Mouse (Mus musculus) urinary bladder, postnatal 14 days (tissue): ENCODE measurements around the gene Rars2.
A peak's percentile ranks its signal among the peaks of the same experiment; 100 is the strongest.

Source experiments
- DNase-seq: peaks from one replicate; pipeline ENCODE4 v3.0.0; 2021; ENCODE audit warnings: low spot score

Gene Rars2

GRCm38 (mm10) chr4:34644779-34645178, 30.0 kb downstream of the Rars2 start:
- no peak for DNase-seq

DNA sequence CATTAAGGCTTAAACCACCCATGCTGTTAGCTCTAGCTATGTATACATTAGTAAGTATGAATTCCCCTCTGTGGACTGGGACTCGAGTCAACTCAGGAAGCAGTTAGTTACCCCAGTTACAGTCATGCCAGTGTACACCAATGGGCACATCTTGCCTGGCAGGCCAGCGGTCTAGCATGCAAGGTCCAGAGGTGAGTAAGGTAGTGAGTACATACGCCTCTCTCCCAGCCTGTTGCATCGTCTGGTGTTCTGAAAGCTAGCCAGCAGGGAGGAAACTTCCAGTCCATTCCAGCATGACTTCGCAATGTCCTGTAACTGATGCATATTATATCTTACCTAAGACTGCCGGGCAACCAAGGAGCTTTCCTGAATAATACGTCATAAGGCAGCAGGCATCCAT, 38.4 kb downstream of the Rars2 start:
- no peak for DNase-seq

GRCm38 (mm10) chr4:34656101-34656500, 41.3 kb downstream of the Rars2 start:
- no peak for DNase-seq

DNA sequence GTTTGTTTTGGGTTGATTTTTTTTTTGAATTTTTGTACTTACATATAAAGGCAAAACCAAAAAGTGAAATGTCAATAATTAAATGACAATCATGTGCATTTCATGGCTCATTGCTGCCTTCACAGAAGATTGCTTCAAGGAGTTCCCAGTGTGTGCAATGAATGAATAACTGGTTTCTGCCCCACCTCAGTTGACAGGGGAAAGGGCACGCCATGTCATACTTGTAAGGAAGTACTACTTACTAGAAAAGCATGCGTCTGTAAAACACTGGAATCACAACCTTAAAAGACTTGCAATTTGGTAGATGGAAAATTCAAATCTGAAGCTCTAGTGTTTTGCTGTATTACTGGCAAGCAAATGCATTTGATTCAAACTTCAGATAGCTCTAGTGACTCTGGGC, 44.3 kb downstream of the Rars2 start:
- DNase-seq = no peak

DNA sequence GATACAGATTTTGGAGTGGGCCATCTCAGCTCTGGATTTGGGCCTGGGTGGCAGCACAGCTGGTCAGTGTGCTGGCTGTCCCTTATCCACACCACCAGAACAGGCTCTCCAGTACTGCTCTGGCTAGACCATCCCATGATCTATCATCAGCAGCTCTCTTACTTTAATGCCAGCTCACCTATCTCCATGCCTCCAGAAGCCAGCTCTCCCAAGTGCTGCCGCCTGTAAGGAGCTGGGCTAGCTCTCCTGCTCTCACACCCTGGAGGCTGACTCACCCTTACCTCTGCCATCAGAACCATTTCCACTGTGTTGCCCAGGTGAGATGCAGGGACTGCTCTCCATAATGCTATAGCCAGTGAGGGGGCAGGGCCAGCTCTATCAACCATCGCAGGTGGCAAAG, 46.8 kb downstream of the Rars2 start:
- no peak for DNase-seq

GRCm38 (mm10) chr4:34661927-34662326, 47.2 kb downstream of the Rars2 start:
- no peak for DNase-seq

- DNase-seq = no peak
Measured at GRCm38 (mm10) chr4:34667923-34668322, 53.2 kb downstream of the Rars2 start.

DNA sequence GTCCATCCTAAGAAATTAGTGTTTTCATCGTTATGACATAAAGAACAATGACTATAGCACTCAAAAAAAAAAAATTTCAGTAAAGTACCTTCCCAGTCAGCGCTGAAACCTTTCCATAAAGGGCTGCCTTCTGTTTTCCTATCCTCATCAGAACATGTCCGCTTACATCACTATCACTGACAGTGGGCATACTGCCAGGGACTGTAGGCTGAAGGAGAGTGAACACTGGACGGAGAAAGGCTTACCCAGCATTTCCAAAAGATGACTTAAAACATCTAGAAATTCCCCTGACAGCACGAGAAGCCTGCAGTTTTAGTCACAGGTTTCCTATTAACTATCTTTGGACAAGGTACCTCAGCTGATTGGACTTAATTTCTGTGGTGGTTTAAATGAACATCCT, 59.0 kb downstream of the Rars2 start:
- DNase-seq = no peak

- no peak for DNase-seq
Measured at GRCm38 (mm10) chr4:34680530-34680929, 65.8 kb downstream of the Rars2 start.

- DNase-seq = peak; percentile 93
Measured at GRCm38 (mm10) chr4:34686874-34687567, 72.3 kb downstream of the Rars2 start, which contains the start of gene Slc35a1. Gene Slc35a1, minus strand, starts transcription at chr4:34687438.

DNA sequence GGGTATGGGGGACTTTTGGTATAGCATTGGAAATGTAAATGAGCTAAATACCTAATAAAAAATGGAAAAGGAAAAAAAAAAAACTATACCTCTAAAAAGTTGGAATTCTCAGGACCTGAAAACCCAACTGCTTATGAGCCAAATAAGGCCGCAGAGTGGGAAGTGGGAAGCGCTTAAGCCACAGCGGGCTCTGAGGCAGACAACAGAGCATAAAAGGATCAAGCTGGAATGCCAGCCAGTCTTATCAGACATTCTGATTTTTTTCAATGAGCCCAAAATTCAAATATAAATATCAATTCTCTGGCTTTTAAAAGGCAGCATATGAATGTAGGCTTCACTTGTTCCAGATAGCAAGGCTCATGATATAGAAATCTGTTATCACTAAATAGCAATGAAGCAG, 73.3 kb downstream of the Rars2 start:
- DNase-seq = no peak

DNA sequence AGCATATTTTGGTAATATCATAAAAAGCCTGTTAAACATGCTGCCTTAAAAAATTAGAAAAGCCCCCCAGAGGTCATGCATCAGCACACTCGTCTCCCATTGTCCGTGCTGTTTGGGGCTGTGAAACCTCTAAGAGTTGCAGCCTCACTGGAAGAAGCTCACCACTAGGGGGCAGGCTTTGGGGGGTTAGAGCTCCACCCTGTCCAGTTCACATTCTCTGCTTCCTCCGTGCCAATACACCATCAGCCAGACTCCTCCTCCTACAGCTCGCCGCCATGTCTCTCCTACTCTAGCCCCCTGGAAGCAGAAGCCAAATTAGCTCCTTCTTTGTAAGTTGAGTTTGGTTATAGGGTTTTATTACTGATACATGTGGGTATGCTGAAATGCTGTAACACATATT, 86.8 kb downstream of the Rars2 start:
- peak; percentile 61 for DNase-seq

- no peak for DNase-seq
Measured at GRCm38 (mm10) chr4:34702231-34702630, 87.5 kb downstream of the Rars2 start.

DNA sequence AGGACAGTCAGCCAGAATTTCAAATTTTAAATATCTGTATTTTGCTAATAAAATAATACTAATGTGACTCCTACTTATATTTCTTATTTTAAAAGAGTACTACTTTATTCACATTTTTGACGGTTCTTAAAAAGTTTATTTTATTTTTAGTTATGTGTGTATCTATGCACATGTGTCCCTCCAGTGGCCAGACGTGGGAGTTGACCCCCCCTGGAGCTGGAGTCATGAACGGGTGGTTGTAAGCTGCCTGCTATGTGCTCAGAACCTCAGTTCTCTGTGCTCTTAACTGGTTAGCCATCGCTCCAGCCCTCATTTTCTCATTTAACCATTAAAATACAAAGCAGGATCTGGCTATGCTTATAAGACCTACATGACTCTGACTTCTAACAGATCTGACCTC, 88.3 kb downstream of the Rars2 start:
- no peak for DNase-seq

DNA sequence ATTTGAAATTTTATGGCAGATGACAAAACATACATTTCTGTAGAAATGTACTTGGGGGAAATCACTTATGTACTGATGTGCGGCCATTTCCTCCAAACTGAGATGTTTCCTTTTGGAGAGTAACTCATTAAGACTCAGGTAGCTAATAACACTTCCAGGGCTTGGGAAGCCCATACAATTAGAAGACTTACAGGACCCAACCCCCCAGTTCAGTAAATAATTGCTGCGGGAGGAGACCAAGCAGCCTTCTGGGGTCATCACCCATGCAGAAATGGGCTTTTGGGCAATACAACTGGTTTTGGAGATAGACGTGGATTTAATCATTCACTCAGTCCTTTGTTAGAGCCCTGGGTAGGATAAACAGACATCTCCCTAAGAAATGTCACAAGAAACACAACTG, 92.5 kb downstream of the Rars2 start:
- DNase-seq = no peak

DNA sequence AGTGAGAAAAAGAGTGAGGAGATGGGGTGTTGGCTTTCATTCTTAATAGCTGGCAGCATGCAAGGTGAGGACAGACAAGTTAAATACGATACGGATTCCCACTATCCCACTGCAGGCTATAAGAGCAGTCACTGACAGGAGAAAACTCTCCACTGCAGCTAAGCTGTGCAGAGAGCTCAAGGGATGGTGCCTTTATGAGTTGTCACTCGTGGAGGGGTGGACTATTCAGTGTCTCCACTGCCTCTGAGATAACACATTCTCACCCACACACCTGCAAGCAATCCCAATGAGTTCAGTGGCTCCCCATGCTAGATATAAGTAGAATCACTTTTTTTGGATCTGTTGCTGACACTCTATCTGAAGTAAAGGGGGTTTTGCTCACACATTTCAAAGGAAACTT, 93.4 kb downstream of the Rars2 start:
- DNase-seq = no peak
